ENCODE assay signal across 10 mouse cellular contexts in genomic region chr6:56458098-56458497, GRCm38 (mm10).
DNase-seq lines count a peak whose midpoint lies in the region; ATAC-seq and TF ChIP-seq lines count a peak whose summit lies in the region.
"Had no signal": no experiment of that assay in that cellular context is flagged by ENCODE, and none has a peak within 500 bp of the region (broad histone marks: within the 10 kb centered on the region; RNA-seq: fewer than 3 reads in every experiment).

No protein-coding gene starts in this region.

- H3K27ac ChIP-seq in intestine, postnatal 0 days (ENCODE audit: low read depth, low read length) = no peak overlapping the region
- no peak overlapping the region for H3K27ac ChIP-seq in intestine, embryonic 15.5 days
- no peak overlapping the region for H3K27ac ChIP-seq in neural tube, embryonic 11.5 days (ENCODE audit: low read depth, low read length)
- H3K27ac ChIP-seq in neural tube, embryonic 15.5 days (replicated peaks) = no peak overlapping the region
- no peak overlapping the region for H3K27ac ChIP-seq in forebrain, embryonic 11.5 days (ENCODE audit: low read depth, low read length)
- H3K27ac ChIP-seq: forebrain, embryonic 13.5 days; liver, embryonic 13.5 days had no signal

- H3K4me2 ChIP-seq in intestine, postnatal 0 days (replicated peaks; ENCODE audit: low read depth) = no peak overlapping the region
- H3K4me2 ChIP-seq in intestine, embryonic 15.5 days (replicated peaks) = no peak overlapping the region
- H3K4me2 ChIP-seq in neural tube, embryonic 11.5 days (ENCODE audit: low read depth) = no peak overlapping the region
- no peak overlapping the region for H3K4me2 ChIP-seq in neural tube, embryonic 15.5 days
- H3K4me2 ChIP-seq in forebrain, embryonic 11.5 days (ENCODE audit: low read depth, low read length, severe bottlenecking) = no peak overlapping the region
- H3K4me2 ChIP-seq: forebrain, embryonic 13.5 days; liver, embryonic 13.5 days had no signal

- CTCF ChIA-PET in Patski (lab: Charles Lee) = interaction anchor here (0.9 kb wide), 1 partner anchor 9 kb away, joined by 5 read pairs; no protein-coding TSS in a partner anchor

- H3K9ac ChIP-seq in intestine, postnatal 0 days (ENCODE audit: low read depth, low read length) = no peak overlapping the region
- H3K9ac ChIP-seq in intestine, embryonic 15.5 days = no peak overlapping the region
- no peak overlapping the region for H3K9ac ChIP-seq in neural tube, embryonic 11.5 days (ENCODE audit: low read length)
- no peak overlapping the region for H3K9ac ChIP-seq in neural tube, embryonic 15.5 days (replicated peaks)
- no peak overlapping the region for H3K9ac ChIP-seq in forebrain, embryonic 11.5 days (ENCODE audit: low read length)
- H3K9ac ChIP-seq: forebrain, embryonic 13.5 days; liver, embryonic 13.5 days had no signal

- no peak overlapping the region for H3K4me3 ChIP-seq in intestine, postnatal 0 days (ENCODE audit: low read depth, low read length)
- no peak overlapping the region for H3K4me3 ChIP-seq in intestine, embryonic 15.5 days (replicated peaks)
- no peak overlapping the region for H3K4me3 ChIP-seq in neural tube, embryonic 11.5 days (ENCODE audit: low read depth, low read length)
- H3K4me3 ChIP-seq in neural tube, embryonic 15.5 days (replicated peaks) = no peak overlapping the region
- no peak overlapping the region for H3K4me3 ChIP-seq in forebrain, embryonic 11.5 days (ENCODE audit: low read depth, low read length)
- H3K4me3 ChIP-seq: forebrain, embryonic 13.5 days; liver, embryonic 13.5 days had no signal

- in situ Hi-C loops in Patski (cut with MboI; ENCODE audit: low pct_unique_long_range_greater_than_20kb) = no loop called here

- peak; percentile 52 for TF ChIP-seq CTCF in intestine, postnatal 0 days (IDR thresholded peaks at IDR 0.05; ENCODE audit: low read depth)
- TF ChIP-seq CTCF in Patski (IDR thresholded peaks at IDR 0.05) = peak; percentile 59

- no peaks in the 10 kb centered on the region for H3K36me3 ChIP-seq in intestine, postnatal 0 days (ENCODE audit: control insufficient read depth, insufficient read depth)
- H3K36me3 ChIP-seq in intestine, embryonic 15.5 days = no peaks in the 10 kb centered on the region
- no peaks in the 10 kb centered on the region for H3K36me3 ChIP-seq in neural tube, embryonic 11.5 days (ENCODE audit: control insufficient read depth, insufficient read depth, low read length)
- H3K36me3 ChIP-seq in neural tube, embryonic 15.5 days = no peaks in the 10 kb centered on the region
- H3K36me3 ChIP-seq in forebrain, embryonic 11.5 days (ENCODE audit: control insufficient read depth, insufficient read depth, low read length) = no peaks in the 10 kb centered on the region
- H3K36me3 ChIP-seq: liver, embryonic 13.5 days had no signal

- 44% methylated on average over 3 of the region's 3 CpGs for WGBS in intestine, postnatal 0 days
- 47% methylated on average over 3 of the region's 3 CpGs for WGBS in intestine, embryonic 15.5 days
- WGBS in neural tube, embryonic 11.5 days = 59% methylated on average over 3 of the region's 3 CpGs
- 52% methylated on average over 3 of the region's 3 CpGs for WGBS in neural tube, embryonic 15.5 days
- WGBS in forebrain, embryonic 11.5 days = 57% methylated on average over 3 of the region's 3 CpGs

- peak; percentile 19 for DNase-seq in neural tube, embryonic 11.5 days (ENCODE audit: low spot score)
- DNase-seq in Patski (ENCODE audit: low read depth, low spot score) = no peak
- no peak for DNase-seq in forebrain, embryonic 11.5 days (ENCODE audit: low spot score)
- DNase-seq in cerebellum, adult 8-10 months = no peak
- DNase-seq: liver, embryonic 13.5 days had no signal

- ATAC-seq in intestine, postnatal 0 days = no peak
- ATAC-seq in intestine, embryonic 15.5 days = no peak
- ATAC-seq in neural tube, embryonic 11.5 days (ENCODE audit: insufficient read depth, low FRiP score, low TSS enrichment) = no peak
- no peak for ATAC-seq in neural tube, embryonic 15.5 days (ENCODE audit: low FRiP score)
- ATAC-seq in Patski = no peak
- ATAC-seq in megakaryocyte-erythroid progenitor cell, adult 5-6 weeks (replicated peaks; ENCODE audit: low FRiP score, low TSS enrichment, poor library complexity, severe bottlenecking) = 0 out of 2 replicates have a peak, but pooled peaks have one; percentile 50
- ATAC-seq in forebrain, embryonic 11.5 days (replicated peaks; ENCODE audit: low FRiP score) = no peak
- ATAC-seq: forebrain, embryonic 13.5 days had no signal

- POLR2A ChIA-PET in Patski (lab: Charles Lee) = no interaction called here

- H3K9me3 ChIP-seq in intestine, postnatal 0 days (ENCODE audit: control insufficient read depth) = no peaks in the 10 kb centered on the region
- H3K9me3 ChIP-seq in intestine, embryonic 15.5 days = no peaks in the 10 kb centered on the region
- H3K9me3 ChIP-seq in neural tube, embryonic 11.5 days (ENCODE audit: control insufficient read depth, low read length) = no peaks in the 10 kb centered on the region
- no peaks in the 10 kb centered on the region for H3K9me3 ChIP-seq in neural tube, embryonic 15.5 days (replicated peaks)
- H3K9me3 ChIP-seq in forebrain, embryonic 11.5 days (ENCODE audit: control insufficient read depth, low read length) = no peaks in the 10 kb centered on the region
- H3K9me3 ChIP-seq: forebrain, embryonic 13.5 days; liver, embryonic 13.5 days had no signal

- no peaks in the 10 kb centered on the region for H3K27me3 ChIP-seq in intestine, postnatal 0 days (replicated peaks; ENCODE audit: control insufficient read depth, insufficient read depth, low read length)
- no peaks in the 10 kb centered on the region for H3K27me3 ChIP-seq in intestine, embryonic 15.5 days (replicated peaks)
- H3K27me3 ChIP-seq in neural tube, embryonic 11.5 days (ENCODE audit: control insufficient read depth, insufficient read depth, low read length) = no peaks in the 10 kb centered on the region
- H3K27me3 ChIP-seq in neural tube, embryonic 15.5 days (replicated peaks) = no peaks in the 10 kb centered on the region
- no peaks in the 10 kb centered on the region for H3K27me3 ChIP-seq in Patski
- H3K27me3 ChIP-seq in forebrain, embryonic 11.5 days (ENCODE audit: control insufficient read depth, insufficient read depth, low read length) = no peaks in the 10 kb centered on the region
- H3K27me3 ChIP-seq: forebrain, embryonic 13.5 days; liver, embryonic 13.5 days had no signal

- H3K4me1 ChIP-seq in intestine, postnatal 0 days (replicated peaks; ENCODE audit: control insufficient read depth, insufficient read depth, low read length) = no peaks in the 10 kb centered on the region
- no peaks in the 10 kb centered on the region for H3K4me1 ChIP-seq in intestine, embryonic 15.5 days (replicated peaks)
- no peaks in the 10 kb centered on the region for H3K4me1 ChIP-seq in neural tube, embryonic 11.5 days (ENCODE audit: control insufficient read depth, insufficient read depth, low read length)
- H3K4me1 ChIP-seq in neural tube, embryonic 15.5 days = no peaks in the 10 kb centered on the region
- H3K4me1 ChIP-seq in forebrain, embryonic 11.5 days (replicated peaks; ENCODE audit: control insufficient read depth, insufficient read depth, low read length) = no peaks in the 10 kb centered on the region
- H3K4me1 ChIP-seq: forebrain, embryonic 13.5 days; liver, embryonic 13.5 days had no signal
